Comparison of ENCODE assay signal across 11 mouse cellular contexts in genomic region chr13:28811081-28811439, GRCm38 (mm10).
DNase-seq lines count a peak whose midpoint lies in the region; ATAC-seq and TF ChIP-seq lines count a peak whose summit lies in the region.
"Had no signal": no experiment of that assay in that cellular context is flagged by ENCODE, and none has a peak within 500 bp of the region (broad histone marks: within the 10 kb centered on the region; RNA-seq: fewer than 3 reads in every experiment).

No protein-coding gene starts in this region.

- peaks cover 5% of the 10 kb centered on the region; the same call in 1 of the 2 replicates for H3K4me1 ChIP-seq in forebrain, embryonic 11.5 days (replicated peaks; ENCODE audit: control insufficient read depth, insufficient read depth, low read length)
- H3K4me1 ChIP-seq in hindbrain, postnatal 0 days (ENCODE audit: insufficient read depth, low read length) = peaks cover 8% of the 10 kb centered on the region; the same call in 1 of the 2 replicates
- H3K4me1 ChIP-seq in neural tube, embryonic 15.5 days = peaks cover 34% of the 10 kb centered on the region

- no peaks in the 10 kb centered on the region for H3K27me3 ChIP-seq in forebrain, embryonic 11.5 days (ENCODE audit: control insufficient read depth, insufficient read depth, low read length)
- H3K27me3 ChIP-seq in hindbrain, postnatal 0 days (ENCODE audit: insufficient read depth, low read length) = no peaks in the 10 kb centered on the region
- no peaks in the 10 kb centered on the region for H3K27me3 ChIP-seq in neural tube, embryonic 15.5 days (replicated peaks)
- H3K27me3 ChIP-seq: intestine, embryonic 15.5 days; Patski had no signal

- TF ChIP-seq CTCF in hindbrain, postnatal 0 days (IDR thresholded peaks at IDR 0.05; ENCODE audit: low read depth) = no peak
- TF ChIP-seq CTCF in gastrocnemius, adult 2 months (IDR thresholded peaks at IDR 0.05) = no peak

- H3K36me3 ChIP-seq in forebrain, embryonic 11.5 days (ENCODE audit: control insufficient read depth, insufficient read depth, low read length) = no peaks in the 10 kb centered on the region
- no peaks in the 10 kb centered on the region for H3K36me3 ChIP-seq in hindbrain, postnatal 0 days (ENCODE audit: insufficient read depth, low read length)
- H3K36me3 ChIP-seq in neural tube, embryonic 15.5 days = no peaks in the 10 kb centered on the region
- H3K36me3 ChIP-seq: intestine, embryonic 15.5 days had no signal

- no peak overlapping the region for H3K9ac ChIP-seq in forebrain, embryonic 11.5 days (ENCODE audit: low read length)
- H3K9ac ChIP-seq in hindbrain, postnatal 0 days (replicated peaks; ENCODE audit: low read length) = no peak overlapping the region
- no peak overlapping the region for H3K9ac ChIP-seq in neural tube, embryonic 15.5 days (replicated peaks)
- H3K9ac ChIP-seq: intestine, embryonic 15.5 days had no signal

- peak; percentile 94 for DNase-seq in Muller cell, postnatal 12 days (ENCODE audit: inconsistent ontology term)
- DNase-seq in forebrain, embryonic 11.5 days (ENCODE audit: low spot score) = no peak
- DNase-seq in hindbrain, postnatal 0 days (ENCODE audit: low spot score) = no peak
- no peak for DNase-seq in layer of hippocampus, adult 8-10 months (ENCODE audit: low spot score in 2 of 2)
- DNase-seq in gastrocnemius, adult 2 months = no peak
- no peak for DNase-seq in ovary, postnatal 36 days (ENCODE audit: low spot score)
- DNase-seq: lung, postnatal 14 days had no signal

- ATAC-seq in forebrain, embryonic 11.5 days (replicated peaks; ENCODE audit: low FRiP score) = peak; percentile 57
- ATAC-seq in hindbrain, postnatal 0 days = no peak
- ATAC-seq in neural tube, embryonic 15.5 days (ENCODE audit: low FRiP score) = no peak
- ATAC-seq: intestine, embryonic 15.5 days; Patski had no signal

- WGBS in forebrain, embryonic 11.5 days = 7% methylated on average over 2 of the region's 2 CpGs
- WGBS in hindbrain, postnatal 0 days = 6% methylated on average over 2 of the region's 2 CpGs
- 2% methylated on average over 2 of the region's 2 CpGs for WGBS in neural tube, embryonic 15.5 days

- no peaks in the 10 kb centered on the region for H3K9me3 ChIP-seq in forebrain, embryonic 11.5 days (ENCODE audit: control insufficient read depth, low read length)
- H3K9me3 ChIP-seq in hindbrain, postnatal 0 days (ENCODE audit: low read length) = no peaks in the 10 kb centered on the region
- no peaks in the 10 kb centered on the region for H3K9me3 ChIP-seq in neural tube, embryonic 15.5 days (replicated peaks)
- H3K9me3 ChIP-seq: intestine, embryonic 15.5 days had no signal

- intact Hi-C loops in gastrocnemius, adult 2 months (cut with DNase I) = no loop called here

- H3K4me2 ChIP-seq in forebrain, embryonic 11.5 days (ENCODE audit: low read depth, low read length, severe bottlenecking) = peak overlapping the region; percentile 28; the same call in 1 of the 2 replicates
- H3K4me2 ChIP-seq in hindbrain, postnatal 0 days (ENCODE audit: low read depth, low read length) = 0 out of 2 replicates have a peak overlapping the region, but pooled peaks have one; percentile 8
- H3K4me2 ChIP-seq in neural tube, embryonic 15.5 days = no peak overlapping the region
- H3K4me2 ChIP-seq: heart, embryonic 11.5 days; intestine, embryonic 15.5 days had no signal

- H3K4me3 ChIP-seq in forebrain, embryonic 11.5 days (ENCODE audit: low read depth, low read length) = no peak overlapping the region
- H3K4me3 ChIP-seq in hindbrain, postnatal 0 days (ENCODE audit: low read length) = no peak overlapping the region
- no peak overlapping the region for H3K4me3 ChIP-seq in neural tube, embryonic 15.5 days (replicated peaks)
- H3K4me3 ChIP-seq in gastrocnemius, adult 2 months = no peak overlapping the region
- H3K4me3 ChIP-seq: intestine, embryonic 15.5 days had no signal

- peak overlapping the region; percentile 79 for H3K27ac ChIP-seq in forebrain, embryonic 11.5 days (ENCODE audit: low read depth, low read length)
- H3K27ac ChIP-seq in hindbrain, postnatal 0 days = peak overlapping the region; percentile 66; the same call in 1 of the 2 replicates
- H3K27ac ChIP-seq in neural tube, embryonic 15.5 days (replicated peaks) = peak overlapping the region; percentile 60
- no peak overlapping the region for H3K27ac ChIP-seq in gastrocnemius, adult 2 months
- H3K27ac ChIP-seq: intestine, embryonic 15.5 days had no signal
